8 mouse cellular contexts compared by ENCODE assay signal in the genomic region with DNA sequence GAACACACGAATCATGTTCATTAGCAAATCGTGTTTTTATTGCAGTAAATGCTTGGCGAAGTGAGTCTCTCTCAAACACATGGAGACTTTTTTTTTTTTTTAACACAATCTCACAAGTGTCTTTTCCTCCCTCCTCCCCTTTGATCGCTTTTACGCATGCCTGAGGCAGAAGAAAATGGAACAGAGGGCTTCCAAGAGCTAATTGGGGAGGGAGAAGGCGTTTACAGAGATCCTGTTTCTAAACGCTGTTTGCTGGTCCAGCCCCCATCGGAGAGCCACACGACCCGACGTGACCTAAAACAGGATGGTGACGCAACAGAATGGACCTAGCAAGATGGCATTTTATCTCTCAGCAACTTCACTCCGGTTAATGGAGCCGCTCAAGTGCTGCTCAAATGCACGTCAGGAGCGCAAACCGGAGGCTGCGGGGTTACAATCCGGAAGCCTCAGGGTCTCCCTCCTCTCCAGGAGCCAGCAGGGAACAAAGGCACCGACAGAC.
DNase-seq lines count a peak whose midpoint lies in the region; ATAC-seq lines count a peak whose summit lies in the region.

No protein-coding gene starts in this region.

- intact Hi-C loops in heart, postnatal 10 days (cut with DNase I), result loop anchor here (5.0 kb wide), 2 partner anchors 41 to 121 kb away; no protein-coding TSS in a partner anchor

- ATAC-seq in CD4-positive, CD25-positive, alpha-beta regulatory T cell, adult 4 months, result peak; percentile 42
- ATAC-seq in erythroid progenitor cell, adult 5-6 weeks (replicated peaks; ENCODE audit: low FRiP score, poor library complexity, severe bottlenecking), result peak; percentile 68

- DNase-seq in adrenal gland, adult 2 months, result peak; percentile 74
- DNase-seq in heart, postnatal 10 days, result peak; percentile 74 to 80
- peak; percentile 35 to 61 for DNase-seq in kidney, postnatal 25 days
- peak; percentile 73 for DNase-seq in lung, postnatal 25 days (ENCODE audit: low spot score)
- DNase-seq in retina, embryonic 14.5 days (ENCODE audit: low spot score), result peak; percentile 72
- DNase-seq in testis, postnatal 10 days (ENCODE audit: low spot score), result no peak
